Mouse (Mus musculus) liver, embryonic 16.5 days (tissue): ENCODE results near the gene Psmd2. TPM values are rescaled to one million over a fixed set of nuclear protein-coding genes. Genes with fewer than 3 reads are reported as not detected.
"Not testable (repeated sequence)": the region's sequence is repeated elsewhere in the genome, so short reads cannot be mapped to it uniquely, and the experiment has no call there.

Experiments
- ATAC-seq: fragments of 200-750 bp; cut with Nextera tagmentation; 2 replicates; pipeline ENCODE4 v1.8.0; 2017; ENCODE audit warnings: low read depth, mild to moderate bottlenecking, moderate number of reproducible peaks, moderate library complexity
- H3K27ac ChIP-seq: fragments of 300-500 bp; sonication (generic); 2 replicates; pipeline ENCODE4 v1.5.1; 2014; ENCODE audit warnings: mild to moderate bottlenecking, low read length
- H3K27me3 ChIP-seq: fragments of 300-500 bp; sonication (generic); 2 replicates; pipeline ENCODE4 v1.6.1; 2014; ENCODE audit warnings: low read depth, low read length, mixed read lengths; ENCODE audit not compliant: control insufficient read depth, insufficient read depth
- H3K36me3 ChIP-seq: fragments of 300-500 bp; sonication (generic); 2 replicates; pipeline ENCODE4 v1.6.1; 2014; ENCODE audit warnings: mild to moderate bottlenecking; ENCODE audit not compliant: control insufficient read depth, insufficient read depth
- H3K4me1 ChIP-seq: fragments of 300-500 bp; sonication (generic); 2 replicates; pipeline ENCODE4 v1.6.1; 2014; ENCODE audit warnings: low read depth, low read length, mixed read lengths; ENCODE audit not compliant: control insufficient read depth
- H3K4me2 ChIP-seq: fragments of 300-500 bp; sonication (generic); 2 replicates; pipeline ENCODE4 v1.6.1; 2014; ENCODE audit warnings: low read depth, low read length, mixed read lengths
- H3K4me3 ChIP-seq: fragments of 300-500 bp; sonication (generic); 2 replicates; pipeline ENCODE4 v1.5.1; 2014; ENCODE audit warnings: low read depth, mild to moderate bottlenecking, low read length
- H3K9ac ChIP-seq: fragments of 300-500 bp; sonication (generic); 2 replicates; pipeline ENCODE4 v1.6.1; 2014; ENCODE audit warnings: low read depth, low read length
- H3K9me3 ChIP-seq: fragments of 300-500 bp; sonication (generic); replicated peaks from 2 replicates; pipeline ENCODE4 v1.6.1; 2016; ENCODE audit warnings: low read length; ENCODE audit not compliant: control insufficient read depth
- WGBS: fragments of 180-500 bp; shearing (Covaris S2); extraction: QIAGEN DNeasy Blood & Tissue Kit; methylation state at CpG from one replicate; pipeline ENCODE4 v1.1.7; 2014; ENCODE audit not compliant: insufficient replicate concordance; 5-methylcytosine and 5-hydroxymethylcytosine counted together
- polyA plus RNA-seq: library from polyadenylated mRNA; unstranded; fragments of >200 nt; fragmentation: Nextera tagmentation; extraction: Ambion mirVana; gene quantifications from 2 replicates; pipeline ENCODE4 v1.2.1, GENCODE M21; 2015

Psmd2 gene
- polyA plus RNA-seq, 1 experiment from 2014 or later = 159 TPM

- Histone ChIP-seq H3K4me1 (no peaks in the 10 kb centered on the region), H3K4me2 (no peak overlapping the region), H3K9ac (no peak overlapping the region), H3K27me3 (no peaks in the 10 kb centered on the region), H3K36me3 (no peaks in the 10 kb centered on the region), H3K4me3 (no peak overlapping the region), H3K27ac (no peak overlapping the region), H3K9me3 (no peaks in the 10 kb centered on the region)
- 62% methylated on average over 7 of the region's 7 CpGs for WGBS
- no peak for ATAC-seq
Measured at GRCm38 (mm10) chr16:20643911-20644310, 7.5 kb upstream of the Psmd2 start.

DNA sequence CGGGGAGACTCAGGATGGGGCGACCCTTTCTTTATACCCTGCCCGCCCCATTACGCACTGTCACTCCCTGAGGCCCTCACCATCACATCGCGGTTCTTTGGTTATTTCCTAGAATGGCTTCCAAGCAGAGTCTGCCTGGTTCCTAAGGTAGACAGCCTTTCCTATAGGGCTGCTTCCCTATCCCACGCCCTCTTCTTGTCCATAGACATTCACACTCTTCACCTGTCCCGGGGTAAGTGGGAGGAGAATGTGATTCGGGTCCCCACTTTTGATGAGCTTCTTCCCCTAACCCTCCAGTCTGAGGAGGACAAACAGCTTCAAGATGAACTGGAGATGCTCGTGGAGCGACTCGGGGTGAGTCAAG lies 477 bp downstream of the Psmd2 start:
- 7% methylated on average over 12 of the region's 12 CpGs for WGBS
- Histone ChIP-seq H3K4me3 (peak overlapping the region; percentile 88), H3K36me3 (peaks cover 19% of the 10 kb centered on the region), H3K4me1 (peaks cover 17% of the 10 kb centered on the region), H3K9me3 (no peaks in the 10 kb centered on the region), H3K4me2 (peak overlapping the region; percentile 88), H3K27ac (peak overlapping the region; percentile 69; the same call in 1 of the 2 replicates), H3K27me3 (no peaks in the 10 kb centered on the region), H3K9ac (peak overlapping the region; percentile 86)
- peak; percentile 33 for ATAC-seq

DNA sequence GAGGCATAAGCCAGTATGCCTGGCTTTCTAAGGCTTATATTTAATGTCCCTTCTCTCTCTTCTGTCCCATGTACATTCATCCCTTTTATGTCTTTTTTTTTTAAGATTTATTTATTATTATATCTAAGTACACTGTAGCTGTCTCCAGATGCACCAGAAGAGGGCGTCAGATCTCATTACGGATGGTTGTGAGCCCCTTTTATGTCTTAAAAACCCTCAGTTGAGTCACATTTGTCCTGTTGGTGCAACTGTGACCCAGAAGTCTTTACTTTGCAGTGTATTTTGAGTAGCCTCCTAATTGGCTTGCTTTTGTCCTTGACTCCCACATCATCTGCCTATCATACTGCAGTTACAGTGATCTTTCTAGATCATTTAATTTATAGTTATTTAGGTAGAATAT lies 1.9 kb downstream of the Psmd2 start:
- WGBS = 47% methylated on average over 2 of the region's 2 CpGs
- Histone ChIP-seq H3K4me1 (peaks cover 17% of the 10 kb centered on the region), H3K9ac (no peak overlapping the region), H3K27ac (no peak overlapping the region), H3K9me3 (no peaks in the 10 kb centered on the region), H3K4me3 (no peak overlapping the region), H3K4me2 (no peak overlapping the region), H3K36me3 (peaks cover 30% of the 10 kb centered on the region), H3K27me3 (no peaks in the 10 kb centered on the region)
- ATAC-seq = no peak

DNA sequence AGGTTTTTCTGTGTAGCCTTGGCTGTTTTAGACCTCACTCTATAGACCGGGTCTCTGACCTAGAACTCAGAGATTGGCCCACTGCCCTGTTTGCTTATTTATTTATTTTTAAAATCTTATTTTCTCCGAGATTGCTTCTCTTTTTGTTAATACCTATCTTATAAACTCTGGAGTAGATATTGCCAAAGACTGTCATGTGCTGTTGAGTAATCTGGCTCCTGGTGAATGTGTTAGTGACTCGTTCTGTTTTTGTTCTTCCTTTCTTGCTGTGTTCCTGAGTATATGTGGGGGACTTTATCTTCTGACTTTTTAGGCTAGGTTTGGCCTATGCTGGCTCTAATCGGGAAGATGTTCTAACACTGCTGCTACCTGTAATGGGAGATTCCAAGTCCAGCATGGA lies 6.2 kb downstream of the Psmd2 start:
- Histone ChIP-seq H3K9ac (no peak overlapping the region), H3K9me3 (no peaks in the 10 kb centered on the region), H3K27ac (no peak overlapping the region), H3K4me1 (peaks cover 6% of the 10 kb centered on the region), H3K27me3 (no peaks in the 10 kb centered on the region), H3K4me2 (no peak overlapping the region), H3K36me3 (peaks cover 63% of the 10 kb centered on the region), H3K4me3 (no peak overlapping the region)
- WGBS = 76% methylated on average over 4 of the region's 4 CpGs
- no peak for ATAC-seq

GRCm38 (mm10) chr16:20668013-20668412 lies 16.6 kb downstream of the Psmd2 start, which contains the start of gene Eif4g1:
Eif4g1 (plus strand) TSS chr16:20668313.
- not testable (repeated sequence) for H3K4me1 ChIP-seq, ATAC-seq

DNA sequence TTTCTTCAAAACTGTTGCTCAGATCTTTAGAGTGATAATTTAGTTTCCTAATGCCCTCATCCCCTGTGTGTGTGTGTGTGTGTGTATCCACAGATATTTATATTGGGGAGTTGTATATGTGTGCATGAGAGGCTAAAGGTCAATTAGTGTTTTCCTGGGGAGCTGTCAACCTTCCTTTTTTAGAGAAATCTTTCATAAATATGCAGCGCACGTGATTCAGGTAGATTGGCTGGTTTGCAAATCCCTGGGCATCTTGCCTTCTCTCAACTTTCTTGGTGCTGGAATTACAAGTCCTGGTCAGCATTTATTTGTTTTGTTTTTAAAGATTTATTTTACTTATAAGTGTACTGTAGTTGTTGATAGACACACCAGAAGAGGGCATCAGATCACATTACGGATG lies 18.8 kb downstream of the Psmd2 start:
- ATAC-seq = no peak
- Histone ChIP-seq H3K4me3 (no peak overlapping the region), H3K27ac (no peak overlapping the region), H3K27me3 (no peaks in the 10 kb centered on the region), H3K4me1 (peaks cover 23% of the 10 kb centered on the region), H3K9ac (no peak overlapping the region), H3K9me3 (no peaks in the 10 kb centered on the region), H3K4me2 (no peak overlapping the region), H3K36me3 (peaks cover 1% of the 10 kb centered on the region)
- 83% methylated on average over 3 of the region's 3 CpGs for WGBS

More at GRCm38 (mm10) chr16:20668013-20668412, 16.6 kb downstream of the Psmd2 start, which contains the start of gene Eif4g1:
- H3K27me3 ChIP-seq, H3K36me3 ChIP-seq, H3K27ac ChIP-seq, H3K4me2 ChIP-seq, H3K9ac ChIP-seq, H3K9me3 ChIP-seq, H3K4me3 ChIP-seq: not testable (repeated sequence)
- WGBS = 88% methylated on average over 3 of the region's 6 CpGs

GRCm38 (mm10) chr16:20671886-20672285 lies 20.4 kb downstream of the Psmd2 start:
- ATAC-seq = no peak
- Histone ChIP-seq H3K36me3 (peaks cover 14% of the 10 kb centered on the region), H3K9me3 (no peaks in the 10 kb centered on the region), H3K27me3 (no peaks in the 10 kb centered on the region), H3K4me2 (peak overlapping the region; percentile 85), H3K4me3 (no peak overlapping the region; the same call in 1 of the 2 replicates), H3K4me1 (peaks cover 30% of the 10 kb centered on the region), H3K27ac (peak overlapping the region; percentile 13), H3K9ac (no peak overlapping the region)
- WGBS = 14% methylated on average over 6 of the region's 6 CpGs

DNA sequence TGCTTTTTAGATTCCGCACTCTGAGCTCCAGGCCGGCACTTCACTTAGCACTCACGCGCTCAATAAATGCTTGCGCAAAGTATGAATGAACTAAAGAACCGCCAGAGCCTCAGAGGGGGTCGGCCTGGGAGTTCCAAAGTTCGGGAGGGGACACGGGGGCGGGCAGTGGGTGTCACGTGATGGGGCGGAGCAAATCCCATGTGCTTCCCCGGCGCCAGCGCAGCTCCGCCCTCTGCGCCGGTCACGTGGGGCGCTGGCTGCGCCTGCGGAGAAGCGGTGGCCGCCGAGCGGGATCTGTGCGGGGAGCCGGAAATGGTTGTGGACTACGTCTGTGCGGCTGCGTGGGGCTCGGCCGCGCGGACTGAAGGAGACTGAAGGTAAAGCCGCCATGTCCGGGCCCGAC lies 21.0 kb downstream of the Psmd2 start:
- ATAC-seq = peak; percentile 80
- Histone ChIP-seq H3K4me1 (peaks cover 36% of the 10 kb centered on the region), H3K27me3 (no peaks in the 10 kb centered on the region), H3K27ac (peak overlapping the region; percentile 92), H3K4me2 (peak overlapping the region; percentile 85), H3K9ac (peak overlapping the region; percentile 92), H3K4me3 (peak overlapping the region; percentile 93), H3K36me3 (peaks cover 20% of the 10 kb centered on the region), H3K9me3 (no peaks in the 10 kb centered on the region)
- WGBS = under 1% methylated on average over 38 of the region's 38 CpGs

DNA sequence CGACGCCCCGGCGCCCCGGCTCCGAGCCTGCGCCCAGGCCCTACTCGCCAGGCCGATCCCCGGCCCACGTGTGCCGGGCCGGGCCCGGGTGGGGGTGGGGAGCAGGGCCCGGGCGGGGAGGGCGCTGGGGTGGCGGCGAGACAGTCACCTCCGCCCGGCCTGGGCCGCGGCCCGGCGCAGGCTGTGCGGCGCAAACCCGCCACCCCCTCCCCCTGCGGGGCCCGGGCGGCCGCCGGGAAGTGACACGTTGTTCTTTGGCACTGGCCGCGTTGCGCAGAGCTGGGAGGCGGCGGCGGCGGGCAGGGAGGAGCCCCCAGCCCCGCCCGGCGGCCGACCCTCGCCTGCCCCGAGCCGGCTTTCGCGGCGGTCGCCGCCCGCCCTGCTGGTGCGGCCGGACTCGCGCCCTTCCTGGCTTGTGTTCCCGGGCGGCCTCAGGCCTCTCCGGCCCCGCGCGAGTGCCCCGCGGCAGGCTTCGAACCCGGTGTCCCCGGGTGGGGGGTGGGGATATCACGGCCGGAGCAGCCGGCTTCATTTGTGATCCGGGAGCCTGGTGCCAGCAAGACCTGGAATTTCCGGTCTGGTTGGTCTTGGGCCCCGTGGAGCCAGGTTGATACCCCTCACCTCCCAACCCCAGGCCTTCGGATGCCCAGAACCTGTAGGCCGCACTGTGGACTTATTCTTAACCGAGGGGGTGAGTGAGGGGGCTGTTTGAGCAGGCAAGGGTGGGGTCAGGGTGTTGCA lies 21.7 kb downstream of the Psmd2 start:
- peak overlapping the region; percentile 85 for H3K4me2 ChIP-seq
- H3K36me3 ChIP-seq = peaks cover 26% of the 10 kb centered on the region
- H3K4me3 ChIP-seq = peak overlapping the region; percentile 93
- peak; percentile 63 for ATAC-seq
- peak overlapping the region; percentile 92 for H3K27ac ChIP-seq
- peak overlapping the region; percentile 92 for H3K9ac ChIP-seq
- peaks cover 42% of the 10 kb centered on the region for H3K4me1 ChIP-seq
- H3K27me3 ChIP-seq = no peaks in the 10 kb centered on the region
- WGBS = 0% methylated on average over 58 of the region's 78 CpGs
- no peaks in the 10 kb centered on the region for H3K9me3 ChIP-seq
